Comparison of ENCODE assay signal across 8 mouse cellular contexts in the genomic region with DNA sequence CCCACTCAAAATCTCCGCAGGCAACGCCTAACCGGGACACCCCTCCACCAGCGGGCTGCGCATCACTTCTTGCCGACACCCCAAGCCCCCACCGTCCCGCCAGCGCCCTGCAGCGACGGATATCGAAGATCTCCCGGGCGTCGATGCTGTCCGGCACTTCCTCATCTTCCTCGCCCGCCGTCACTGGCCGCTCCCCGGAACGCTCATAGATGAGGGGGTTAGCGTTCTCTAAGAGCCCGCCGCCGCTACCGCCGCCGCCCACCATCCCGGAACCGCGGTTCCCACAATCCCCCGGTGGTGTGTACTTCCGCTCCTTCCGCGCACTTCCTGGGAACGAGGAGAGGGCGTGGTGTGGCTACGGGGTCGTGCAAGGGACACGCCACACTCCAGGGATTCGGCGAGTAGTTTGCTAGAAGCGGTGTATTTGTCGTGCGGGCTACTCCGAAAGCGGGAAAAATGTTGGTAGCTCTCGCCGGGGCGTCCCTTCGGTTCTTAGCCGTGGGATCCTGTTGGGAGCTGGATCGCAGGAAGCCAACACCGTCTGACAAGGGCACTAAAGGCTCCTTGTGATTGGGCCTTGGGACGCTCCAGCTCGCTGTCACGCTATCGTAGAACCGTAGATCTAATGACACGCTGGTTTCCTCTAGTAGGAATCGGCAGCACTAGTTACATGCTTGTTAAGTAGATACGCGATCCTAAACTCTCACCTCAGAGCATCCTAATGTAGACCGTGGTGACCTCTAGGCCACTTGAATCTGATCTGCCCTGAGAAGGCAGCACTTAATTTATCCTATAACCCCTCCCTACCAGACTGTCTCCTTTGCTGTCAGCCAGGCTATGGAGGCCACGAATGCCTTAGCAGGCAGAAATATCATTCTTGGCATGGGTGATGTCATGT. TPM values are rescaled to one million over a fixed set of nuclear protein-coding genes. Genes with fewer than 3 reads are reported as not detected.
DNase-seq lines count a peak whose midpoint lies in the region; ATAC-seq lines count a peak whose summit lies in the region.

Gene Ciao2b (minus strand): TSS at position 540 of the 898 bp plus-strand sequence.

- no peaks in the 10 kb centered on the region for H3K27me3 ChIP-seq in heart, embryonic 14.5 days (ENCODE audit: control insufficient read depth, insufficient read depth, low read length)
- no peaks in the 10 kb centered on the region for H3K27me3 ChIP-seq in liver, embryonic 13.5 days
- no peaks in the 10 kb centered on the region for H3K27me3 ChIP-seq in stomach, embryonic 16.5 days (ENCODE audit: control insufficient read depth, insufficient read depth, low read length)

- under 1% methylated on average over 66 of the region's 66 CpGs for WGBS in heart, embryonic 14.5 days
- under 1% methylated on average over 66 of the region's 66 CpGs for WGBS in liver, embryonic 13.5 days (ENCODE audit: insufficient replicate concordance)
- WGBS in stomach, embryonic 16.5 days, result under 1% methylated on average over 66 of the region's 66 CpGs

- H3K4me3 ChIP-seq in brown adipose tissue, adult 24 weeks (ENCODE audit: insufficient read depth, low read depth, low read length), result peak within 1 kb of the TSS; percentile 88
- H3K4me3 ChIP-seq in heart, embryonic 14.5 days (ENCODE audit: control insufficient read depth in 1 of 2, insufficient read depth in 1 of 2, low read depth in 1 of 2, low read length in 2 of 2), result peak within 1 kb of the TSS; percentile 87 to 94
- peak within 1 kb of the TSS; percentile 91 for H3K4me3 ChIP-seq in liver, embryonic 13.5 days (replicated peaks)
- H3K4me3 ChIP-seq in stomach, embryonic 16.5 days (replicated peaks; ENCODE audit: low read length), result peak within 1 kb of the TSS; percentile 95

- H3K9me3 ChIP-seq in heart, embryonic 14.5 days (ENCODE audit: control insufficient read depth, low read length), result no peaks in the 10 kb centered on the region
- H3K9me3 ChIP-seq in liver, embryonic 13.5 days (replicated peaks), result no peaks in the 10 kb centered on the region
- H3K9me3 ChIP-seq in stomach, embryonic 16.5 days (replicated peaks; ENCODE audit: control insufficient read depth, low read length), result no peaks in the 10 kb centered on the region

- peak within 1 kb of the TSS; percentile 90 for H3K27ac ChIP-seq in brown adipose tissue, adult 24 weeks (replicated peaks; ENCODE audit: low read depth, low read length)
- H3K27ac ChIP-seq in heart, embryonic 14.5 days (replicated peaks in 1 of 2; ENCODE audit: control insufficient read depth in 1 of 2, insufficient read depth in 1 of 2, low read depth in 2 of 2, low read length in 2 of 2), result peak within 1 kb of the TSS; percentile 74 to 91
- peak within 1 kb of the TSS; percentile 69 for H3K27ac ChIP-seq in liver, embryonic 13.5 days
- H3K27ac ChIP-seq in stomach, embryonic 16.5 days (ENCODE audit: low read length), result peak within 1 kb of the TSS; percentile 73

- DNase-seq in CD4-positive, CD25-positive, alpha-beta regulatory T cell, adult 2 months (ENCODE audit: low read depth, low spot score), result peak; percentile 87
- peak; percentile 51 for DNase-seq in fibroblast of lung, adult 2 months (ENCODE audit: low read depth)
- peak; percentile 92 for DNase-seq in kidney, postnatal 14 days
- peak; percentile 80 for DNase-seq in liver, embryonic 13.5 days
- DNase-seq in neural tube, embryonic 10.5 days (ENCODE audit: extremely low spot score, low spot score), result peak; percentile 86

- peaks cover 14% of the 10 kb centered on the region for H3K4me1 ChIP-seq in brown adipose tissue, adult 24 weeks (ENCODE audit: control insufficient read depth, insufficient read depth, insufficient read length, low read length)
- H3K4me1 ChIP-seq in heart, embryonic 14.5 days (ENCODE audit: control insufficient read depth in 2 of 2, insufficient read depth in 2 of 2, low read length in 2 of 2), result peaks cover 8 to 11% of the 10 kb centered on the region in 2 experiments
- peaks cover 34% of the 10 kb centered on the region for H3K4me1 ChIP-seq in liver, embryonic 13.5 days (replicated peaks)
- peaks cover 18% of the 10 kb centered on the region for H3K4me1 ChIP-seq in stomach, embryonic 16.5 days (ENCODE audit: control insufficient read depth, insufficient read depth, low read length)

- H3K4me2 ChIP-seq in heart, embryonic 14.5 days (ENCODE audit: low read length), result peak within 1 kb of the TSS; percentile 86
- H3K4me2 ChIP-seq in liver, embryonic 13.5 days, result peak within 1 kb of the TSS; percentile 87
- H3K4me2 ChIP-seq in stomach, embryonic 16.5 days (ENCODE audit: low read depth, low read length), result peak within 1 kb of the TSS; percentile 92

- H3K36me3 ChIP-seq in heart, embryonic 14.5 days (ENCODE audit: control insufficient read depth, insufficient read depth, low read length), result peaks cover 35% of the 10 kb centered on the region
- peaks cover 28% of the 10 kb centered on the region for H3K36me3 ChIP-seq in liver, embryonic 13.5 days
- H3K36me3 ChIP-seq in stomach, embryonic 16.5 days (ENCODE audit: control insufficient read depth, insufficient read depth, low read length), result peaks cover 5% of the 10 kb centered on the region; the same call in 1 of the 2 replicates

- peak within 1 kb of the TSS; percentile 89 for H3K9ac ChIP-seq in heart, embryonic 14.5 days (ENCODE audit: low read length)
- H3K9ac ChIP-seq in liver, embryonic 13.5 days, result peak within 1 kb of the TSS; percentile 85
- H3K9ac ChIP-seq in stomach, embryonic 16.5 days (ENCODE audit: low read length), result peak within 1 kb of the TSS; percentile 87

- ATAC-seq in heart, embryonic 14.5 days (ENCODE audit: insufficient number of reproducible peaks, insufficient read depth, low FRiP score, low read depth), result peak; percentile 85
- peak; percentile 95 for ATAC-seq in liver, embryonic 13.5 days (ENCODE audit: low read depth)
- ATAC-seq in stomach, embryonic 16.5 days (ENCODE audit: insufficient read depth, low FRiP score), result peak; percentile 94

RNA-seq across cellular contexts. Expression of gene Ciao2b, which starts in this region (rescaled TPM):
- 62.5 and 67.4 TPM in 2 replicates for polyA plus RNA-seq in brown adipose tissue, adult 24 weeks (2012; ENCODE audit: insufficient read depth, insufficient read length, missing spikeins)
- polyA plus RNA-seq in heart, embryonic 14.5 days (2014; fragmentation: Nextera tagmentation; extraction: Ambion mirVana), result 198 and 201 TPM in 2 replicates
- polyA plus RNA-seq in liver, embryonic 13.5 days (2015; fragmentation: Nextera tagmentation; extraction: Ambion mirVana), result 64.9 and 65.0 TPM in 2 replicates
- polyA plus RNA-seq in stomach, embryonic 16.5 days (2015; fragmentation: Nextera tagmentation; extraction: Ambion mirVana), result 92.6 and 93.6 TPM in 2 replicates

Comparison
In these comparisons a context has a peak if more than half of its experiments do, and no peak if none do; other contexts are left out.
1. Peak in every context shown above with its lines: DNase-seq, ATAC-seq, H3K4me3 ChIP-seq and H3K27ac ChIP-seq.